Mouse (Mus musculus) spleen, postnatal 4 days (tissue): Measurements from ENCODE around the gene Mrps26.
A peak's percentile ranks its signal among the peaks of the same experiment; 100 is the strongest.
"Not testable (repeated sequence)": the region's sequence is repeated elsewhere in the genome, so short reads cannot be mapped to it uniquely, and the experiment has no call there.

Experiments used
- DNase-seq, 2 experiments: peaks; one replicate each; pipeline ENCODE4 v3.0.0; 2022; ENCODE audit warnings: low spot score in 2 of 2

Gene Mrps26

GRCm38 (mm10) chr2:130575873-130576272 lies 12.3 kb downstream of the Mrps26 start, which contains the start of gene Oxt:
Oxt (plus strand) TSS chr2:130576173.
- no peak for DNase-seq

DNA sequence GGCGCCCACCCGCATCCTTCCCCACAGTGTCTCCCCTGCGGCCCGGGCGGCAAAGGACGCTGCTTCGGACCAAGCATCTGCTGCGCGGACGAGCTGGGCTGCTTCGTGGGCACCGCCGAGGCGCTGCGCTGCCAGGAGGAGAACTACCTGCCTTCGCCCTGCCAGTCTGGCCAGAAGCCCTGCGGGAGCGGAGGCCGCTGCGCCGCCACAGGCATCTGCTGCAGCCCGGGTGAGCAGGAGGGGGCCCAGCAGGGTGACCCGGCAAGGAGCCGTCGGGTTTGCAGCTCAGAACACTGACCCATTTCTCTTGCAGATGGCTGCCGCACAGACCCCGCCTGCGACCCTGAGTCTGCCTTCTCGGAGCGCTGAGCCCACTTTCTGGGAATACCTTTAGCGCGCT lies 13.0 kb downstream of the Mrps26 start:
- DNase-seq, result not testable (repeated sequence)

GRCm38 (mm10) chr2:130577021-130577420 lies 13.5 kb downstream of the Mrps26 start:
- DNase-seq, result no peak

GRCm38 (mm10) chr2:130577632-130578031 lies 14.1 kb downstream of the Mrps26 start:
- DNase-seq, result peak; percentile 56 to 73

DNA sequence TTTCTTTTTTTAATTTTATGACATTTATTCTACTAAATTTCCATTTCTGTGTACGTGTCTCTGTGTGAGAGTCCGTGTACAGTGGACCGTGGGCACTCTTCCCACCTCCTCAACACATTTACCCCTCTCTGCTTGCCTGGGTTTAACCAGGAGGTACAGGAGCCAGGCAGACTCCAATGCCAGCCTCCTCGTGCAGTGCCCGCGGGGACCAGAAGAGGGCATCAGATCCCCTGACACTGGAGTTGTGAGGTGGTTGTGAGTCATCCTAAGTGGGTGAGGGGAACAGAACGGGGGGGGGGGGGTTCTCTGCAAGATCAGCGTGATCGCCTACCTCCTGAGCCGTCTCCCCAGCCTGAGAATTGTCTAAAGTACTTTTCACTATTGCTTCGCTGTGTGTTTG lies 14.6 kb downstream of the Mrps26 start:
- peak; percentile 57 to 79 for DNase-seq

GRCm38 (mm10) chr2:130579791-130580190 lies 16.2 kb downstream of the Mrps26 start:
- DNase-seq, result no peak

DNA sequence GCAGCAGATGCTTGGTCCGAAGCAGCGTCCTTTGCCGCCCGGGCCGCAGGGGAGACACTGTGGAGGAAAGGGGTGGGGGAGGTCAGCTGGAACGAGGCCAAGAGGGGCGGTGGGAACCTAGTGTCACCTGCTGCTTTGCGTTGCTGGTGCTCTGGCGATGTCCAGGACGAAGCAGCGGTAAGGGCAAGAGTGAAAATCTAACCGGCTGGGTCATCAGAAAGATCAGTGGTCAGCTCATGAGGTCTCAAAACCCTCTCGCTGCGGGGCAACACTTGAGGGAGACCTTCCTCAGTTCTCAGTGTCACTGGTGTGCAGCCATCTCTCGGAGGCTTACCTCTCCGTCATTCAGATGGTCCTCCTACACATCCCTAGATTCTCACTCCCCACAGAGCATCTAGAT lies 17.7 kb downstream of the Mrps26 start:
- DNase-seq, result no peak

GRCm38 (mm10) chr2:130582552-130582951 lies 19.0 kb downstream of the Mrps26 start, which contains the start of gene Avp:
Avp (minus strand) TSS chr2:130582554.
- DNase-seq, result no peak

DNA sequence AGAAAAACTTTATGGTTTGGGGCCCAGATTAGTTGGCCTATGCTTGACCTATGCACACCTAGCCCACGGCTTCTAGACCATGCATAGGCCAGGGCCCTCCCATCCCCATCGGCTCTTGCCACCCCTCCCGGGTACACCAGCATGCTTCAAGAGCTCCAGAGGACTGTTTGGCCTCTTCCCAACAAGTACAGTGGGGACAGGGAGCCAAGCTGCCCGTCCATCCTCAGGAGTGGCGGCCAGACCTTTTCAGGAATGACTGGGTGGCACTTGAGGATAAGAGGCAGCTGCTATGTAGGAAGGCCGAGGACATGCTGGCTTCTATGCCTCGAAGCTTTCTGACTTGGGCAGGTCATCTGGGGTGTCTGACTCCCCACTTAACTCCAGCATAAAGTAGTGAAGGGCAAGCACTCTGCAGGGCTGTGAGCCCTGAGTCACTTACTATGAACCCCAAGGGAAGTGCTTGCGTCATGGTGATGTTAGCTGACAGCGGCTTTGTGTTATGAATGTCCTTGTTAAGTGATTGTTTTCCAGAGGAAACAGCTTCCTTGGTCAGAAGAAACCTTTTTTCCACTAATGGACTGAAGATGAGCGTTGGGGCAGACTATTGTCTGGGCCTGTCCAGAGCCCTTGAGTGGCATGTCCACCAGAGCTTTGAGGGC lies 20.5 kb downstream of the Mrps26 start:
- DNase-seq, result no peak

DNA sequence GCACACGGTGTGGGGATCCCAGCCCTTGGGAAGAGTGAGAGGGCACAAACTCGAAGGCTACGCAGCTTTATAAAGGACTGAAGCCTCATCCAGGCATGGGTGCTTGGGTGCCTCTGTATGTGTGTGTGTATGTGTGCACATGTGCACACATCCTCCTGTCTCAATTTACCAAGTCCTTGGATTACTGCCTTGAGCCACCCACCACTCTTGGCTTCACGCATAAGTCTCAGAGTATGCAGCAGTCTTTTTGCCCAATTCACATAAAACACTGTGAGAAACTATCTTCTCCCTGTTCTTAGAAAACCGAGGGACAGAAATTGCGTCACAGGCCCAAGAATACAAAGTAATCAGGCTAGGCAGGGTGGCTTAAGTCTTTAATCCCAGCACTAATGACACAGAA lies 22.5 kb downstream of the Mrps26 start:
- DNase-seq, result no peak

GRCm38 (mm10) chr2:130588373-130588772 lies 24.8 kb downstream of the Mrps26 start:
- no peak for DNase-seq

GRCm38 (mm10) chr2:130589157-130589556 lies 25.6 kb downstream of the Mrps26 start:
- no peak for DNase-seq

GRCm38 (mm10) chr2:130589761-130590160 lies 26.2 kb downstream of the Mrps26 start:
- no peak for DNase-seq

DNA sequence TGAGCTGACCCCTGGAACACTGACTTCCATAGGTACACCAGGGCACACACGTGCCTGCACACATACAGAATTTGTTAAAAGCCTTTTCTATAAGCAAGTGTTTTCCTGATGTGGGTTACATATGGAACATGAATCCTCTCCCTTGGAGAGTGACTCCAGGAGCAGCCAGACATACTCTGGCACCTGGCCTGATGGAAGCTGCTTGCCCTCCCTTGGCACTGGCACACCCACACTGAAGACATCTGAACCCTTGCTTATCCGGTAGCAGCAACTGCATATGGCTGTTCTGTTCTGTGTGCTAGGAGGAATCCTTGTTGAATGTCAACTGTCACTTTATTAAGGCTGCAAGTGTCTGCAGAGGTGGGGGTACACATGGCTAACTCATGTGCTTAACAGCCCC lies 27.5 kb downstream of the Mrps26 start:
- DNase-seq, result no peak

DNA sequence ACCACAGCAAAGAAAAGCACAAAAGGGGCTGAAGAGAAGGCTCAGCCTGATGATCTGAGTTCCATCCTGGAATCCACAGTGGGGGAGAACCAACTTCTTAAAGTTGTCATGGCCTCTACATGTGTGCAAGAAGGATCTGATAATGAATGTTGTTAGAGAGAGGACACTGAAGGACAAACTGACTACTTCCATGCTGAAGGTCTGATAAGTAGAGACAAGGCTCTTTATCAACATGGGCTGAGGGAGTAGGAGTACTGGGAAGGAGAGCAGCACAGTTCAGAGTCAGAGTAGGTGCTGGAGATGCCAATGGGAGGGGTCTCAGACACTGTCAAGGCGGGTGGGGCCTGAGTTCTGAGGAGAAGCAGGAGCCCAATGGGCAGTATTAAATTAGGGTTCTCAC lies 32.1 kb downstream of the Mrps26 start:
- DNase-seq, result no peak

- no peak for DNase-seq
Observed at GRCm38 (mm10) chr2:130597601-130598010, 34.1 kb downstream of the Mrps26 start.

- DNase-seq, result no peak
Observed at GRCm38 (mm10) chr2:130598399-130598798, 34.9 kb downstream of the Mrps26 start.

GRCm38 (mm10) chr2:130602195-130602594 lies 38.7 kb downstream of the Mrps26 start:
- no peak for DNase-seq

DNA sequence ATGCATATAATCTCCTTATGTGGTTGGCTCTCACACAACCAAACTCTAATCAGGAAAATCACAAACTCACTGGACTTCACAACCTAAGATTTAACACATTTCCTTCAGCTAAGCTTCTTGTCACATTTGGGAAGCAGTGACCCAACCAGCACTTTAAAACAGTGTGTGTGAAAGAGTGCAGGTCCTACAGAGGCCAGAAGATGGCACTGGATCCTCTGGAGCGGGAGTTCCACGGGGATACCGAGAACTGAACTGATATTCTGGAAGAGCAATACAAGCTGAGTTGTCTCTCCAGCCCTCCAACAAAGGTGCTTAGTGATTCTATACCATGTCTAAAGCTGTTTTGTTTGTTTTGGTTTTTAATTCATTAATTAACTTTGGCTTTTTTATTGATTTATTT lies 49.5 kb downstream of the Mrps26 start:
- DNase-seq, result no peak
